Mouse (Mus musculus) B cell, adult 2 months (primary cell): ENCODE data around the gene Dnttip1.

Experiments used
- DNase-seq, 2 experiments: peaks; one replicate each; pipeline ENCODE4 v3.0.0; 2022

Dnttip1 gene

DNA sequence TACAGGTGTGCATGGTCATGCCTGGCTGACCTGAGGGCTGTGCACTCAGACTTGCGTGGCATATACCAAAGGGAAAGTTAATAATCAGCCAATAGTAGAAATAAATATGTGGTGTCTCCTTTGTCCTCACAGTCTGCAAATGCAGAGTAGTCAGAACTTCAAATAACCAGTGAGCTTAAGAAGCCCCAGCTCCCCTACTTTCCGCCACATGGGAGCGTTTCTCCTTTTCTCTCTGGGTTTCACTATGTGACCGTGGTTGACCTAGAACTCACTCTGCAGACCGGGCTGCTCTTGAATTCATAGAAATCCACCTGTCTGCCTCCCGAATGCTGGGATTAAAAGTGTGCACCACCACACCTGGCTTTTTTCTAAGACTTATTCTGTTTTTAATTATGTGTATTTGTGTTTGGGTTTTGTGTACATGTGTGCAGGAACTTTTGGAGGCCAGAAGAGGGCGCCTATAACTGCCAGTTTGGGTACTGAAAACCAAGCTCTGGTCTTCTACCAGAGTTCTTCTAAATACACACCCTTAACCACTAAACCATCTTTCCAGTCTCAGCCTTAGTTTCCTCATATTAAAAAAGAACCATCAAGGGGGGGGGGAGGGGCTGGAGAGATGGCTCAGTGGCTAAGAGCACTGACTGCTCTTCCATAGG lies 38.3 kb downstream of the Dnttip1 start:
- peak in 1 of 2 experiments; percentile 31 for DNase-seq

DNA sequence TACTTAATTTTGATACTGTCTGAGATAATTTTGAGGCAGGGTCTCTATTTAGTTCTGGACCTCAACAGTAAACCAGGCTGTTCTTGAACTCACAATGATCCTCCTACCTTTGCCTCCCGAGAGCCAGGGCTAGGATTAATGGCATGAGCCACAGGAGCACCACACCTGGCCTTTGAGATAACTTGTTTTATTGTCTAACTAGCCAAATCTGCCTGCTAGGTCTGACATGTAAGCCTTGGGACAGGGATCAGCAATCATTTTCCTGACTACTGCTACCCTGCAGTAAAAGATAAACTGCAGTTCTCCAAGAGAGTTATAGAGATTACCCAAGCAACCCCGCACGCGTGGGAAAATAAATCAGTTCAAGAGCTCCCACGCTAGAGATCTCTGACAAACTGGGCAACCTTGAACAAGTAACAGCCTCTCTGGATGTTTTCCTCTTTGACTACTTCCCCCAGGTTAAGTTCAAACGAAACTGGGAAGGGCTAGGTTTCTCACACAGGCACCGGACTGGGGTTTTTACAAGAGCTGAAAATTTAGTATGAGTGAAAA lies 39.2 kb downstream of the Dnttip1 start:
- DNase-seq: no peak

DNA sequence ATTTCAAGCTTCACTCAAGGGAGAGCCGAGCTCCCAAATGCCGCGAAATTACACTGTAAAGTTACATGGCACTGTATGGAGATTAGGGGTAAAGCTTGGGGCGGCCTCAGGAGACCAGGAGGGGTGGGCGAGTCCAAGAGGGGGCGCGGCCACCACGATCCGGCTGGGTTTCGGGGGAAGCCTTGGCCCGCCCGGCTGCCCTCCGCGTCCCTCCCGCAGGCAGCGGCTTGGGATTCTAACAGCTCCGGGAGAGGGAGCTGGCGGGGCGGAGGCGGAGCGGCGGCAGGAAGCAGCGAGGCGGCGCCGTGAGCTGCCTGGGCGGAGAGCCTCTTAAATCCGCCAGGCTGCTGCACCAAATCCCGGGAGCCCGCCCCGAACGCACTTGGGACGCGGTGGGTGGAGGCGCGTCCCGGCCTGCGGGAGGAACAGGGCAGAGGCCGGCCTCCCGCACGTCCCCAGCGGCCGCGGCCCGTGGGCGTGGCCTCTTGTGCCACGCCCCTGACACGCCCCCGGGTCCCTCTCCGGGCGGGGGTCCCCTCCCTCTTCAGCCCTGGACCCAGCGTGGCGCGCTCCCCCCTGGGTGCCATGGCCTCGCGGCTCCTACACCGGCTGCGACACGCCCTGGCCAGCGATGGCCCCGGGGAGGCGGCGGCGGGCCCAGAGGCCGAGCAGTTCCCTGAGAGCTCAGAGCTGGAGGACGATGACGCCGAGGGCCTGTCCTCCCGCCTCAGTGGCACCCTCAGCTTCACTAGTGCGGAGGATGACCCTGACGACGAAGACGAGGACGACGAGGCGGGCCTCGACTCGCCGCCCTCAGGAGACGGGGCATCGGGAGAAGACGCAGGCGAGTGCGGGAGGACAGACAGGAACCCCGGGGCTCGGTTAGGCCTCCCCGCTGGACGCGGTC lies 40.0 kb downstream of the Dnttip1 start, which contains the start of gene Snx21:
TSS of gene Snx21 (plus strand) at position 343 of the 907 bp plus-strand sequence.
- peak; percentile 64 to 73 for DNase-seq

DNA sequence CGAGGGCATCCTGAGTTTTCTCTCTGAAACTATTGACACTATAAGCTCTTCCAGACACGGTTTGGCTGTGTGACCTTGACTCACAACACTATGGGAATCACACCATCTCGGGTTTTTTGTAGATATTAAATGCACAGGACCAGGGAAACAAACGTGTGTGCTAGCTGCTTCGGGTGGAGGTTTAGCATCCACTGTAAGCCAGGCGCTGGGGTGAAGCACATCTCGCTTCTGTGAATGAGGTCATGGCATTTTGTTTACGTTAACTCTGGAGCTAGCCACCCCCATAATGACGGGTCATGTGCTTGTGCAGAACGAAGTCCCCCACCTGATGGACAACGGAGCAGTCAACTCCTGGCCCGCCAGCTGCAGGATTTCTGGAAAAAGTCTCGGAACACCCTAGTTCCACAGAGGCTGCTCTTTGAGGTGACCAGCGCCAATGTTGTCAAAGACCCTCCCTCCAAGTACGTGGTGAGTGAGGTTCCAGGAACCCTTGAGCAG lies 40.7 kb downstream of the Dnttip1 start:
- DNase-seq: peak in 1 of 2 experiments; percentile 19

DNA sequence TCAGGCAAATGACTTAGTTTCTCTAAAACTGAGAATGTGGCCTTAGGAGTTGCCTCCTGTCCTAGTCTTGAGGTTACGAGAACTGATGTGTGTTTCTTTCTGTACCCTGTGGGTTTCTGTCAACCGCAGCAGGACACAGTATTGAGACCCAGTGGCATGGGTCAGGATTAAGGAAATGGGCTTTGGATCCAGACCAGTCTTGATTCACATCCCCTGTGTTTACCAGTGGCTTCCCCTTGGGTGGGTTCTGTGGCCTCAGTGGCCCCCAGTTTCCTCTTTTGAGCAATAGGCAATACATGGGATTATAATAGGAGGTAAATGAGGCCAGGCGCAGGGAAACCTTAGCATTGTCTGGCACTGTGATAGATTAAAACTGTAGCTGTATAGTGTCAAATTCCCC lies 41.2 kb downstream of the Dnttip1 start:
- DNase-seq: no peak

DNA sequence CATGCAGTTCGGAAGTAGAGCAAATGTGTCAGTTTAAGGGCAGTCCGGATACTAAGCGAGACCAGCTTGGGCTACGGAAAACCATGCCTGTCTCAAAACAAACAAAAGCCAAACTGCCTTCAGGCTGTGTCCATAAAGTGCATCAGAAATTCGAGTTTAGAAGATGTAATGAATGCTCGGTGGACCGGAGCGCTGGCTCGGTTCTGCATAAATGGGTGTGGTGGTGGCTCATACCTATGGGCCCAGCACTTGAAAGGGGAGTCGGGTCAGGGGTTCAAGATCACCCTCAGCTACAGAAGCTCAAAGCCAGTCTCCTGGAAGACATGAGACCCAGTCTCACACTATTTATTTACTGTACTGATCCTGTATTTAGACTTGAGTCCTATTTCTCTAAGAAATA lies 42.0 kb downstream of the Dnttip1 start:
- DNase-seq: no peak

DNA sequence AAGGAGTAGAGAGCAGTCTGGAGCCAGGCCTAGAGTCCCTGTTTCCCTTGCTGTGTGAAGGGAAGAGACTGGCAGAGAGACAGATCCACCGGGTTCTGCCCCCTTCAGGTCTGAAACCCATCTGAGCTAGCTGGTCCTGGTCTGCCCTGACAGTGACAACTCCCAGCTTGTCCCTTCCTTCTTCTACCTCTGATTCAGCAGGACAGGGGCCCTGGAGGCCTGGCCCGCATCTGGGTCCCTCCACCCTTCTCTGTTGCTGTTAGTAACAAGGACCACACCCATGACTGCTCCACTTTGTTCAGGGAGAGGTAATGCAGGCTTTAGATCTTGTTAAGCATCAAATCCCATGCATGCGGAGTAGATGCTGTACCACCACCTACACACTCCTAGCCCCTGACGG lies 42.6 kb downstream of the Dnttip1 start:
- DNase-seq: no peak

DNA sequence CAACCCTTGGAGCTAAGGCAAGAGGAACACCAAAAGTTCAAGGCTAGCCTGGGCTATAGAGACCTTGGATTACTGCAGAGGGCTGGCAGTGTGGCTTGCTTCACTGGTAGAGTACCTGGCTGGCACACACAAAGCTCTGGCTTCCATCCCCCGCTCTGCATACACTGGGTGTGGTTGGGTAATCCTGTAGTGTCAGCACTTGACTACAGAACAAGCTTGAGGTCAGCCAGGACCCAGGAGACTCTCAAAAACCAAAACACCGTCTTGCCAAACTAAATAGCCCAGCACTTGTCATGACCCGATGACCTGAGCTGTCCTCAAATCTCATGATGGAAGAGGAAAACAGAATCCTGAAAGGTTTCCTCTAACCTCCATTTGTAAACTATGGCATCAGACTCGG lies 44.7 kb downstream of the Dnttip1 start:
- DNase-seq: no peak

DNA sequence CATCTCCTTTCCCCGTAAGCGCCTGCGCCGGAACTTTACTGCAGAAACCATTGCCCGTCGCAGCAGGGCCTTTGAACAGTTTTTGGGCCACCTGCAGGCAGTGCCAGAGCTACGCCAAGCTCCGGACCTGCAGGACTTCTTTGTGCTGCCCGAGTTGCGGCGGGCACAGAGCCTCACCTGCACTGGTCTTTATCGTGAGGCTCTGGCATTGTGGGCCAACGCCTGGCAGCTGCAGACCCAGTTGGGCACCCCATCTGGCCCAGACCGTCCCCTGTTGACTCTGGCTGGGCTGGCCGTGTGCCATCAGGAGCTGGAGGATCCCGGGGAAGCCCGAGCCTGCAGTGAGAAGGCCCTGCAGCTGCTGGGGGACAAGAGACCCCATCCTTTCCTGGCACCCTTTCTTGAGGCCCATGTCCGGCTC lies 46.1 kb downstream of the Dnttip1 start:
- no peak for DNase-seq

DNA sequence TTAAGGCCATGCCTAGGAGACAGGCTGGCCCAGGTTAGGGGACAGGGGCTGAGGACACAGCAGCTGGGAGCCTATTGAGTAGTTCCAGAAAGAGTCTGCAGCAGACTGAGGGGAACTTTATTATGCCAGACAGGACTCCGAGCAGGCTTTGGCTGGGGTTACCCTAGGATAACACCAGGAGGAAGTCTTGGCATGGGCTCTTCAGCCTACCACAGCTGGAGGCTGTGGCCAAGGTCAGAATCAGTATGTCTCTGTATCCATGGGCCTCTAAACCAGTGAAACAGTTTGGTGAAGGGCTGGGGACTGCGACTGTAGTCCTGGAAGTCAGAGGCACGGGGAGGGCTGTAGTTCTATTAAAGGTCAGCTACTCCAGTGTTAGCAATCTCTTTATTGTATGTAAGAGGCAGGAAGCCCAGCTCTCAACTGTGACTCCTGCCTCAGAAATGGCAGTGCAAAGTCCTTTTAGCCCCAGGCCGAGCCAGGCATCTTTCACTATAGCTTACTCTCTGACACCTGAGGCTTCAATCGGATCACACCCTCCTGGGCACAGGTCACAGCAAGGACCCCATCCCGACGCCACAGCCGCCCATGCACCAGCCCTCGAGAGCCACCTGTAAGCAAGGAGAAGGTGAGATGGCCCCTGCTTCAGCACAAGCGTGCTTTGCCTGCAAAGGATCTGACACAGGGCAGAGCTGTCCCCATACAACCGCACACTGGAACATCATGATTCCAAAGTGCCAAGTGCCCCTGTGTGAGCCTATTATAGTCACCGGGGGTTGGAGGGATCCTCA lies 46.8 kb downstream of the Dnttip1 start:
- no peak for DNase-seq

DNA sequence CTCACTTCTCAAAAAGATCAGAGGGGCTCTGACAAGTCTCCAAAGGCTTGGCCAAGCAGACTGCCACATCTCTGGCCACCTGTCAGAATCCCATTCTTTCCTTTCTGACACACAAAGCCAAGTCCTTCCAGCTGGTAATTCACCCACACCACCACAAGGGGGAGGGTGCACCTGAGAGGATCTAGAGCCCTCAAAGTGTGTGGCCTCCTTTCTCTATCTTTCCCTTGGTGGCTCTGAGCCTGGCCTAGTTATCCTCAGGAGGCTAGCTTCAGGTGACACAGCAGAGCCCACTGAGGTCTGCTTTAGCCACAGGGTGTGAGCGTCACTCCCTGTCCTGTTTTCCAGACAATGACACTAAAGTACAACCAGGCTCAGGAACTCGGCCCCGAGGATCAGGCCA lies 47.5 kb downstream of the Dnttip1 start:
- peak; percentile 78 to 80 for DNase-seq

DNA sequence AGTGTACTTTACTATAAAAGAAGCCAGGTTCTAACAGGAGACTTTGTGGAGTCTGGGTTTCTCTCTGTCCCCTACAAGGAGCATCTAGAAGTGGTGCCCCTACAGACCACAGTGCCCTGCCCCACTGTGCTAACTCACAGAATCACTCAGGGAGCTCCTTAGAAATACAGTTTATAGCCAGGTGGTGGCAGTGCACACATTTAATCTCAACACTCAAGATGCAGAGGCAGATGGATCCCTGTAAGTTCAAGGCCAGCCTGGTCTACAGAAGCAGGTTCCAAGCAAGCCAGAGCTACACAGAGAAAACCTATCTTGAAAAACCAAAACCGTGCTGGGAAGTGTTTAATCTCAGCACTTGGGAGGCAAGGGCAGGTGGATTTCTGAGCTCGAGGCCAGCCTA lies 48.0 kb downstream of the Dnttip1 start:
- DNase-seq: peak in 1 of 2 experiments; percentile 33

DNA sequence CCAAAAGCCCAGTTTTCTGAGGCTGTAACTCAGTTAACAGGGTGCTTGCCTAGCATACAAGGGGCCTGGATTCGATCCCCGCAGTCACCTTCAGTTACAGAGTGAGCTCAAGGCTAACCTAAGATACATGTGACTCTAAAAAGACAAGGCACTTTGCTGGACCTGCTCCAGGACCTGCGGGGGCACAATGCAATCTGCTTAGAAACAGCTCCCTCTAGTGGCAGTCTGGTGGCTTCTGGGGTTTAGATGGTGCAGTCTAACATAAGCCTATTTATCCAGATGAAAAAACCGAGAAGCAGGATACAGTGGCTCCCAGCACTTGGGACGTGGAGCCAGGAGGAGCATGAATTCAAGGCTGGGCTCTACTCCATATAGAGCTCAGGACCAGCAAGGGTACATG lies 48.5 kb downstream of the Dnttip1 start:
- DNase-seq: peak; percentile 79 to 82

DNA sequence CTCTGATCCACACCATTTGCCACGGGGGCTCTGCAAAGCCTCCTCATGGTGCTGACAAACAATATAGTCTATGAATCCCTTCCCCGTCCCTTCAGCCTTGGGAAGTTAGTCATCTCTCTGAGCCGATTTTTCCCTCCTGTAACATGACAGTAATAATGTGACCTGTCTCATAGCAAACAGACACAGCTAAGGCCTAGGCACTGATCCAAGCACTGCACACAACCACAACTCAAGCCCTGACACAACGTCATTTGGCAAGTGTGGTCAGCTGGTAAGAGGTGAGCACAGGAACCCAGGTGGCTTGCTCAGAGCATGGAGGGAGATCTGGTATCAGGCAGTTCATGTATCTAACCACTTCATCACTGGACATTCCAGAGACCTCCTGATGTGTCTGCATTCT lies 50.1 kb downstream of the Dnttip1 start:
- no peak for DNase-seq

DNA sequence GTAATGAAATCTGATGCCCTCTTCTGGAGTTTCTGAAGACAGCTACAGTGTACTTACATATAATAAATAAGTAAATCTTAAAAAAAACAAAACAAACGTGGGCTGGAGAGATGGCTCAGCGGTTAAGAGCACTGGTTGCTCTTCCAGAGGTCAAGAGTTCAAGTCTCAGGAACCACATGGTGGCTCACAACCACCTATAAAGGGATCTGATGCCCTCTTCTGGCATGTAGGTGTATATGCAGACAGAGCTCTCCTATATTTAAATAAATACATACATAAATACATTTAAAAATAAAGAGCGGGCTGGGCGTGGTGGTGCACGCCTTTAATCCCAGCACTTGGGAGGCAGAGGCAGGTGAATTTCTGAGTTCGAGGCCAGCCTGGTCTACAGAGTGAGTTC lies 52.8 kb downstream of the Dnttip1 start:
- DNase-seq: peak in 1 of 2 experiments; percentile 38

DNA sequence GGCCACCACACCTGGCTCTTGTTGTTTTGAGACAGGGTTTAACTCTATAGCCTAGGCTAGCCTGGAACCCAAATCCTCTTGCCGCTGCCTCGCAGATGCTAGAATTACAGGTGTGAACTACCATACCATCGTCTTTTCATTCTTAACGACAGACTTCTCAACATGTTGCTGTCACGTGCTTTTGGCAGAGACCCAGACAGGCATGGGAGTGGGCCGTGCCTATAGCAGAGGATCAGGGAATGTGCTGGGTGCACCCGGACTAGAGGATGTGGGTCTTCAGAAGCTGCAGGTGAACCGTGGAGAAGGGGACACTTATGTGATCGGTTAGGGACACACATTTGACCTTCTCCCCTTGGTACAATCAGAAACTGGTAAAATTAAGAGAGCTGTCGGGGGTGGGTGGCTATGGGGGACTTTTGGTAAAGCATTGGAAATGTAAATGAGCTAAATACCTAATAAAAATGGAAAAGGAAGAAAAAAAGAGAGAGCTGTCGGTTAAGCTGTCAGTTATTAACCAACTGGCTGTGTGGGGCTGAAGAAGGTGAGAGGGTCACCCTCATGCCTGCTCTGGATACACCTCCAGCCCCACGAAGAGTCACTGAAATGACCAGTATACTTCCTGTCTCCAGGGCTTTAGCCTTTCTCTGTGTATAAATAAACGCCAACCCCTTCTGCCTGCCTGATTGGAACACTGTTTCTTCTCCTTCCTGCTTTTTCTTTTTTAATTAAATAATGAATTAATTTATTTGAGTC lies 54.6 kb downstream of the Dnttip1 start:
- DNase-seq: no peak

DNA sequence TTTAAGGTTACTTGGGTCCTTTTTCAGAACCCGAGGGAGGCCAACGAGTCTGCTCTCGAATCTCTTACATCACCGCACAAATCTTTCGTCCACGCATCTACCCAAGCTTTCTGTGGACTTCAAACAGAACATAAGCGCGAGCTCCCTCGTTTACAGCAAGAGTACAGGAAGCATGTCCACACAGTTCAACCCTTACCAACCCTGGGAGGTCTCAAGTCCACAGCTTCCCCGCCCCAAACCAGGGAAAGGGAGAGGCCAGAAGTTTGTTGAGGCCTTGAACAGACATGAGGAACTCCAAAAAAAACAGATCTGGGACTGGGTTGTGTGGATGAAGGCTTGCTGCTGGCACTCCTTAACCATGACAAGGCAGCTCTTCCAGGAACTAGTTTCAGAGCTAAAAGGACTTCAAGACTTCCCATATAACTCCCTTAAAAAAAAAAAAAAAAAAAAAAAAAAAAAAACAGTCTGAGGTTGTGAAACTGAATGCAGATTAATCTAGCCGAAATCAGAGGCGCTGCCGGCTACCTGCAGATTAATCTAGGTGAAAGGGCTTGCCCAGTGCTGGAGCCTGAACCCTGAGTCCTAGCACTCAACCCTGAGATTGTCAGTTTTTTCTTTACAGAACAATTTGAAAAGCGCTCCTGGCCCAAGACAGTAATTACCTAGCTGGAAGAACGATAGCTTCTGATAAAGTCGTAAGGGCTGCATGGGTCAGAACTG lies 57.6 kb downstream of the Dnttip1 start:
- DNase-seq: no peak

DNA sequence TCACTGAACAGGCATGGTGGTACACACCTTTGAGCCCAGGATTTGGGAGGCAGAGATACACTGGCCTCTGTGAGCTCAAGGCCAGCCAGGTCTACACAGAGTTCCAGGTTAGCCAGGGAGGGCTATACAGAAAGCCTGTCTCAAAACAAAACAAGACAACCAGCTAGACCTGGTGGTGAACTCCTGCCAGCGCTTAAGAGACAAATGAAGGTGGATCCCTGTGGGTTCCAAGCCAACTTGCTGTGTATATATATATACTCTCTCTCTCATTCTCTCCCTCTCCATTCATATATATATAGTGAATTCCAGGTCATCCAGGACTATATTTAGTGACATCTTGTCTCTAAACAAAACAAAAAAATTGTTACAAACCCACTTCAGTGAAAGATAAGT lies 58.1 kb downstream of the Dnttip1 start:
- DNase-seq: no peak

DNA sequence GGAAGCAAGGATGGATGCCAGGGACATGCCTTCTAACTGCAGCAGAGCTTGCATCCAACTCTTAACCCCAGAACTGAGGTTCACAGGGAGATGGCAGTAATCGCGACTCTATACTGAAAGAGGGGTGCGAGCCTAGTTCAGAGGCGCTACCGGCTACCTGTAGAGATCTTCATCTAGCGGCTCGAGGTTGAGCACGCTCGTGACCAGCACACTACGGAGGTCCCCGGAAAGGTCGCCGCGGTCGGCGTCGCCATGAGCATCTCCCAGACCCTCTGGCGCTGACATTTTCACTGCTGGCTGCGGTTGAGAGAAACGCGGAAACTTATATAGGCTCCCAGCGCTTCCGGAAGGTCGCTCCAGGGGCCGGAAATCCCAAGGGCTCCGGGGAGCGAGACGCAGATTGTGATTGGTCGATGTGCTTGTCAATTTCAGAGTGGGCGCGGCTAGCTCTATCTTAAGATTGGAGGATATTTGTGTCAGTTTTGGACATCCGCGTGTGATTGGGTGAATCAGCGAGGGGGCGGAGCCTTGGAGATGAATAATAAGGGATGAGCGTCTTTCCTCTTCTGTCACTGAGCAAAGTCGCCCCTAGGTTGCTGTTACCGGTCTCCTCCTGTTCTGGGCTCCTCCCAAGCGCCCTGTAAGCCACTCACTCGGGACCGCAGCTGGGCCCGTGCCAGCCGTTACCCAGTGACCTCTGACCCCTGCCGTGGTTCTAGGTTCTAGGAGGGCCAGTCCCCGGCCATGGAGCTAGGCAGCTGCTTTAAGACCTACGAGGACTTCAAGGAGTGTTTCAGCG lies 58.9 kb downstream of the Dnttip1 start, which contains the start of the genes Acot8 and Zswim3:
TSS of gene Acot8 (minus strand) at position 350 of the 799 bp plus-strand sequence.
TSS of gene Zswim3 (plus strand) at position 566 of the 799 bp plus-strand sequence.
- DNase-seq: peak; percentile 96 to 97

DNA sequence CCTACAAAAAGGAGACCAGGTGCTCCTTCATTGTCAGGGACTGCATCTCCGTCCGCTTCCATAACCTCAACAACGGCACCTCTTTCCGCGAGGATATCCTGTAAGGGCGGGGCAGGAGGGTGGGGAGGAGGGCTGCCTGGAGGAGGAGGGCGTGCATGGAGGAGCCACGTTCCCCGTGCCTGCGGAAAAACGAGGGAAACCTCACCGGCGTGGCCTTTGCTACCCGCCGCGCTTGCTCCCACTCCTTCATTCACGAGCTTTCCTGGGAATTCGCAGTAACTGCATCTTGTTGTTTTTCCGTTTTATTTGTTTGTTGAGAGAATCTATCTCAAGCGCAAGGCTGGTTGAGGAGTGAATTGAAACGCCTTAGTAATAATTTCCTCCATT lies 59.5 kb downstream of the Dnttip1 start:
- DNase-seq: no peak
